Mouse (Mus musculus): Measurements from ENCODE around the gene Ddn. TPM values are rescaled to one million over a fixed set of nuclear protein-coding genes. Genes with fewer than 3 reads are reported as not detected.

Ddn gene
- polyA plus RNA-seq, 1 experiment = 1.3 TPM

GRCm38 (mm10) chr15:98777005-98777616, 32.2 kb downstream of the Ddn start:
- no peak overlapping the region for H3K4me3 ChIP-seq (replicated peaks; ENCODE audit: insufficient read depth, low read depth, low read length)
- peaks cover 9% of the 10 kb centered on the region; the same call in 1 of the 2 replicates for H3K27me3 ChIP-seq (ENCODE audit: control insufficient read depth, insufficient read depth, low read length)
- TF ChIP-seq POLR2A (IDR thresholded peaks at IDR 0.05; ENCODE audit: borderline replicate concordance, insufficient read depth, low read length) (no peak), CTCF (IDR thresholded peaks at IDR 0.05; ENCODE audit: borderline replicate concordance, insufficient read depth, low read depth, low read length) (no peak)
- WGBS = 12% methylated on average over 19 of the region's 19 CpGs
- DNase-seq = no peak
- H3K4me1 ChIP-seq (ENCODE audit: control insufficient read depth, insufficient read depth, low read length) = no peaks in the 10 kb centered on the region
- no peak overlapping the region for H3K27ac ChIP-seq (ENCODE audit: insufficient read depth, low read length)

GRCm38 (mm10) chr15:98776280-98777004, 32.8 kb downstream of the Ddn start:
- no peak overlapping the region for H3K27ac ChIP-seq (ENCODE audit: insufficient read depth, low read length)
- no peaks in the 10 kb centered on the region for H3K4me1 ChIP-seq (ENCODE audit: control insufficient read depth, insufficient read depth, low read length)
- H3K27me3 ChIP-seq (ENCODE audit: control insufficient read depth, insufficient read depth, low read length) = peaks cover 9% of the 10 kb centered on the region; the same call in 1 of the 2 replicates
- DNase-seq = no peak
- no peak overlapping the region for H3K4me3 ChIP-seq (replicated peaks; ENCODE audit: insufficient read depth, low read depth, low read length)
- TF ChIP-seq CTCF (IDR thresholded peaks at IDR 0.05; ENCODE audit: borderline replicate concordance, insufficient read depth, low read depth, low read length) = no peak
- WGBS = 4% methylated on average over 61 of the region's 62 CpGs

- DNase-seq = no peak
- TF ChIP-seq POLR2A (IDR thresholded peaks at IDR 0.05; ENCODE audit: borderline replicate concordance, insufficient read depth, low read length) = no peak
- no peak for TF ChIP-seq CTCF (IDR thresholded peaks at IDR 0.05; ENCODE audit: borderline replicate concordance, insufficient read depth, low read depth, low read length)
Measured at GRCm38 (mm10) chr15:98775533-98775932, 33.8 kb downstream of the Ddn start.

GRCm38 (mm10) chr15:98774096-98774495, 35.2 kb downstream of the Ddn start:
- TF ChIP-seq POLR2A (IDR thresholded peaks at IDR 0.05; ENCODE audit: borderline replicate concordance, insufficient read depth, low read length) (no peak), CTCF (IDR thresholded peaks at IDR 0.05; ENCODE audit: borderline replicate concordance, insufficient read depth, low read depth, low read length) (no peak)
- Histone ChIP-seq H3K27me3 (ENCODE audit: control insufficient read depth, insufficient read depth, low read length) (peaks cover 8% of the 10 kb centered on the region; the same call in 1 of the 2 replicates), H3K4me1 (ENCODE audit: control insufficient read depth, insufficient read depth, low read length) (no peaks in the 10 kb centered on the region), H3K4me3 (replicated peaks; ENCODE audit: insufficient read depth, low read depth, low read length) (no peak overlapping the region), H3K27ac (ENCODE audit: insufficient read depth, low read length) (no peak overlapping the region)
- DNase-seq = no peak
- WGBS = 43% methylated on average over 15 of the region's 15 CpGs

More at GRCm38 (mm10) chr15:98775533-98775932, 33.8 kb downstream of the Ddn start:
- no peaks in the 10 kb centered on the region for H3K4me1 ChIP-seq (ENCODE audit: control insufficient read depth, insufficient read depth, low read length)
- H3K4me3 ChIP-seq (replicated peaks; ENCODE audit: insufficient read depth, low read depth, low read length) = no peak overlapping the region
- H3K27ac ChIP-seq (ENCODE audit: insufficient read depth, low read length) = no peak overlapping the region
- 25% methylated on average over 5 of the region's 5 CpGs for WGBS
- H3K27me3 ChIP-seq (ENCODE audit: control insufficient read depth, insufficient read depth, low read length) = peaks cover 9% of the 10 kb centered on the region; the same call in 1 of the 2 replicates

GRCm38 (mm10) chr15:98772511-98773211, 36.6 kb downstream of the Ddn start:
- peak overlapping the region; percentile 1 for H3K4me3 ChIP-seq (replicated peaks; ENCODE audit: insufficient read depth, low read depth, low read length)
- H3K27me3 ChIP-seq (ENCODE audit: control insufficient read depth, insufficient read depth, low read length) = peaks cover 5% of the 10 kb centered on the region; the same call in 1 of the 2 replicates
- no peaks in the 10 kb centered on the region for H3K4me1 ChIP-seq (ENCODE audit: control insufficient read depth, insufficient read depth, low read length)
- WGBS = 7% methylated on average over 36 of the region's 36 CpGs
- TF ChIP-seq POLR2A (IDR thresholded peaks at IDR 0.05; ENCODE audit: borderline replicate concordance, insufficient read depth, low read length) (no peak), CTCF (IDR thresholded peaks at IDR 0.05; ENCODE audit: borderline replicate concordance, insufficient read depth, low read depth, low read length) (no peak)
- H3K27ac ChIP-seq (ENCODE audit: insufficient read depth, low read length) = no peak overlapping the region
- DNase-seq = no peak

GRCm38 (mm10) chr15:98771813-98772425, 37.4 kb downstream of the Ddn start:
- no peak for DNase-seq
- no peak overlapping the region for H3K4me3 ChIP-seq (replicated peaks; ENCODE audit: insufficient read depth, low read depth, low read length)
- TF ChIP-seq POLR2A (IDR thresholded peaks at IDR 0.05; ENCODE audit: borderline replicate concordance, insufficient read depth, low read length) = no peak
- H3K27me3 ChIP-seq (ENCODE audit: control insufficient read depth, insufficient read depth, low read length) = peaks cover 1% of the 10 kb centered on the region; the same call in 1 of the 2 replicates
- 21% methylated on average over 12 of the region's 12 CpGs for WGBS
- H3K27ac ChIP-seq (ENCODE audit: insufficient read depth, low read length) = no peak overlapping the region
- H3K4me1 ChIP-seq (ENCODE audit: control insufficient read depth, insufficient read depth, low read length) = no peaks in the 10 kb centered on the region

GRCm38 (mm10) chr15:98768259-98768658, 41.0 kb downstream of the Ddn start:
- 24% methylated on average over 5 of the region's 5 CpGs for WGBS
- no peaks in the 10 kb centered on the region; the same call in 1 of the 2 replicates for H3K27me3 ChIP-seq (ENCODE audit: control insufficient read depth, insufficient read depth, low read length)
- TF ChIP-seq POLR2A (IDR thresholded peaks at IDR 0.05; ENCODE audit: borderline replicate concordance, insufficient read depth, low read length) (no peak), CTCF (IDR thresholded peaks at IDR 0.05; ENCODE audit: borderline replicate concordance, insufficient read depth, low read depth, low read length) (no peak)

More at GRCm38 (mm10) chr15:98768259-98768658, 41.0 kb downstream of the Ddn start:
- H3K4me3 ChIP-seq (replicated peaks; ENCODE audit: insufficient read depth, low read depth, low read length) = no peak overlapping the region
- no peaks in the 10 kb centered on the region for H3K4me1 ChIP-seq (ENCODE audit: control insufficient read depth, insufficient read depth, low read length)
- no peak overlapping the region for H3K27ac ChIP-seq (ENCODE audit: insufficient read depth, low read length)
- no peak for DNase-seq
